Mouse (Mus musculus) brain, embryonic 14.5 days (tissue): ENCODE data around the gene Zfp553.

Experiments used
- CTCF ChIP-seq: fragments of 200-500 bp; IDR thresholded peaks from 2 replicates; pipeline ENCODE4 v1.5.1; 2012; ENCODE audit warnings: inconsistent platforms, mild to moderate bottlenecking, moderate library complexity, borderline replicate concordance; ENCODE audit not compliant: insufficient read depth, insufficient read length; ENCODE audit errors: extremely low read depth
- POLR2A ChIP-seq: fragments of 200-500 bp; IDR thresholded peaks from 2 replicates; pipeline ENCODE4 v1.6.1; 2012; ENCODE audit warnings: mild to moderate bottlenecking, inconsistent platforms, borderline replicate concordance; ENCODE audit not compliant: poor library complexity, insufficient read depth, insufficient read length, severe bottlenecking; ENCODE audit errors: extremely low read depth

DNA sequence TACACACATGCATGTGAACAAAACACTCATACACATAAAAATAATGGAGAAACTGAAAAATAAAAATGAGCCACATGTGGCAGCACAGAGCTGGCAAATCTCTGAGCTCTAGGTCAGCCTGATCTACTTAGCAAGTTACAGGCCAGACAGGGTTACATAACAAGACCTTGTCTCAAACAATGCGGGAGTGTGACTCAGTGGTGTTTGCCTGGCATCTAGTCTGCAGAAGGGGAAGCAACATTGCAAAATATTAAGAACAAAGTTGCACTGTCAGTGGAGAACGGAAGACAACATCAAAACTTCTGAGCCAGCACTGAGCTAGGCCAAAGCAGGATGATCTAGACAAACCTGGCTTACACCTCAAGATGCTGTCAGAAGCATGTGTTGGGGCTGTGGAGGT lies 37.4 kb downstream of the Zfp553 start:
- no peak for TF ChIP-seq CTCF
- no peak for TF ChIP-seq POLR2A
